Mouse (Mus musculus) layer of hippocampus, postnatal 10 days (tissue): ENCODE data around the gene Fitm2. TPM values are rescaled to one million over a fixed set of nuclear protein-coding genes. Genes with fewer than 3 reads are reported as not detected.

Experiments
- DNase-seq, 2 experiments: peaks; one replicate each; pipeline ENCODE4 v3.0.0; 2021; ENCODE audit warnings: low spot score in 2 of 2
- total RNA-seq, 2 experiments: library from RNA; stranded (reverse); gene quantifications; 2 replicates each; pipeline ENCODE4 v1.2.3; 2021

The Fitm2 gene
- total RNA-seq, 2 experiments from 2014 or later: 17.9 to 18.8 TPM

DNA sequence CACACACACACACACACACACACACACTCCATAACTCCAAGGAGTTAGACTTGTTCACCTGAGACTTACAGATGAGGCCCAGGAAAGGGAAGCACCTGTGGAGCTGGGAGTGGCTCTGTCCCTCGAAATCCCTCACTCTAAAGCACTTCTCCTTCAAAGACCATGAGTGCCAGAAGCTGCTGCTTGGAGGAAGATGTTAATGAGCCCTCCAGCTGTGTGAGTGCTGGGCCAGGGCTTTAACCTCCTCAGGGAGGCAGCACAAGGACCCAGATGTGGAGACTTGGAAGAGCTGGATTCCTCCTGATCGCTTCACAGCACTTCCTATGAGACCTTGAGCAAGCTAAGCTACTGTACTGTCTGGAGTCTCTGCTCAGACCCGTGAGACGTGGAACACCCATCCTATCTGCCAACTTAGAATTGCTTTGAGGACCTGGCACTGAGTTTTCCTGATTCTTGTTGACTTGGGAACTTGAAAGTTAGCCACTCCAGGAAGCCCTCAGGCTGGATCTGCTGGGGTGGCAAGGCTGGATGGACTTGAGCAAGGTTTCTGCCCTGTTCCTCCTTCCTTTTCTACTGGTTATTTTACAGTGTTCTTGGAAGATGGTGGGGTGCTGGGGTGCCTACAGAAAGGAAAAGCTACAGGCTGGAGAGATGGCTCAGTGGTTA lies 44.0 kb downstream of the Fitm2 start:
- DNase-seq: no peak

DNA sequence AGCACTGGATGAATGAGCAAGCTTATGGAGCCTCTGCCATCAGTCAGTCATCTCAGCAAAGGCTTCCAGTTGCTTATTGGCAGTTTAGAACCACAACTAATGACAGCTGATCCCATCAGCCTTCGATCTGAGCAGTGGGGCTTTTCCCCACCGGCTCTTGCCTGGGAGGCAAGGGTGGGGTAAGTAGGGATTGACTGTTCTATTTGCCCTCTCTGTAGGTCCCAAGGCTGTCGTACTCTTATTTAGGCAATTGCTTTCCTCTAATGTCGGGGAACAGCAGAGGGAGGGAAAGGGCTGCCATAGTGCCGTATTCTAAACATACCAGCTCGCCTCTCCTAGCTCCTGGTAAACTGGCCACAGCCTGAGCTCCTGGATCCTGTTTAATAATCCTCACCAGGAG lies 47.8 kb downstream of the Fitm2 start, which contains the start of gene Oser1:
TSS of gene Oser1 (minus strand) at position 101 of the 400 bp plus-strand sequence.
- DNase-seq: no peak

DNA sequence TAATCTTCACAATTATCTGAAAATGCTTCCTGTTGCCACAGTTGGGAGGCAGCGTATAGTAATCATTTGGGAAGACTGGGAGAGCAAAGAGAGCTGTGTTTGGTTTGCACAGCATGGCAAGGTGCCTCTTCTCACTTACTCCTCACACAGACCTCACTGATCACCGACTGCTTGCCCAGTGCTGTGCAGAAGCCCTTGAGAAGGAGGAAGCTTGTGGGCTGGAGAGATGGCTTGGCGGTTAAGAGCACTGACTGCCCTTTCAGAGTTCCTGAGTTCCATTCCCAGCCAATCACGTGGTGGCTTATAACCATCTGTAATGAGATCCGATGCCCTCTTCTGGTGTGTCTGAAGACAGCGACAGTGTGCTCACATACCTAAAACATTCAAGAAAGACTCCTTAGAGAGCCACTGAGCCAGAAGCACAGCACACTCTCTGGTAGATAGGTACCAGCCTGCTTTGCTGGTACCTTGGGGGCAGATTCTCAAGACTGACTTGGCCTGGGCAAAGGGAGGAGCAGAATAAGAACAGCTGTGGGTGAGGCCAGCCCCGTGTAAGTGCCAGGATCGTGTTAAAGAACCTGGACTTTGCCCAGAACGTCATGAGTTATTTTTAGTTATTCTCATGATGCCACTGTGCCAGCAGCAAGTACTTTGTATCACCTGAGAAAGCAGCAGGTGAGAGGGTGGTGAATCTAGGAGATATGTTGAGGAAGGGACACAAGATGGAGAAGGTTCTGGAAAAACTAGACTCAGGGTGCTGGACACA lies 49.4 kb downstream of the Fitm2 start:
- no peak for DNase-seq

DNA sequence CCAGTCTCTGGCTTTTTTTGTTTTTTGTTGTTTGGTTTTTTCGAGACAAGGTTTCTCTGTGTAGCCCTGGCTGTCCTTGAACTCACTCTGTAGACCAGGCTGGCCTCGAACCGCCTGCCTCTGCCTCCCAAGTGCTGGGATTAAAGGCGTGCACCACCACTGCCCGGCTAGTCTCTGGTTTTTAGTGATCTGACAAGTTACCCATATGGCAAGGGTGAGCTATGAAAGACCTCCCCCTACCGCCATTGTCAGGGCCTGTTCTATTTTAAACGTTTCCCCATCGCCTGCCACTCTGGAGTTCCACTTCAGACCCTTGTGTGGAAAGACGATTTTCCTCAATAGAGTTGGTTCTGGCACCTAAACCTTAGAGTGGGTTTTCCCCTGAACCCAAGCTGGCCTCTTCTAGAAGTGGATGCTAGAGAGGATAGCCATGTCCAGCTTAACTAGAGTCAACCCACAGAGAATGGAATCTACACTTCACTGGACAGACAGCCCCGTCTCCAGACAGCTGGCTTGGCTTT lies 52.0 kb downstream of the Fitm2 start:
- DNase-seq: no peak

DNA sequence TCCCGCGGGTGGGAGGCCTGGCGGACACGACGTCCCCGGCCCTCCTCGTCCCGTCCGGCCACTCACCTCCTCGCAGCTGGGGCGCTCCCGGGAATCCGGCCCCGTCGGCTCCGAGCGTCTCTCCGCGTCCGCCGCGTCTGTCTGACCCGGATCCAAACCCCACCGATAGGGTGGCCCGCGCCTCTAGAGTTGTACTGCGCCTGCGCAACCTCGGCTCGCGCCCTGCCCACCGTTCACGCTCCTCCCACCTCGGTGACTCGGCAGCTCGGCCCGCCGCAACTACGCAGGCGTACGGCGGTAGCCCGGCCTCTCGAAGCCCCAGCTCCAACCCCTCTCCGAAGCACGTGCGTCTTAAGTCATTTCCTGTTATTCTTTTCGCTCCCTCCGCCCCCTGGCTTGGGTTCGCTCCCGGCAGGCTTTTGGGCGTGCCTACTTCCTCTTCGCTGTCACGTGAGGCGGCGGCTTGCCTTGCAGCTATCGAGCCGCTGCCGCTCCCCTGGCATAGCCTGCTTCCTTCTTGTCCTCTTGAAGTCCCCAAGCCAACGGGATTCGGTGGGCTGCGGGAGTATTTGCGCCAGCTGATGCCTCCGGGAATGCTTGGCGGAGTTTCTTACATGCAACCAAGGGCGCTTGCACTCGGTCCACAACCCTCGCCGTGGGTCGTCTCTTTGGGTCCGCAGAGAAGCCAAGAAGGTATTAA lies 52.9 kb downstream of the Fitm2 start:
- peak; percentile 99 for DNase-seq

DNA sequence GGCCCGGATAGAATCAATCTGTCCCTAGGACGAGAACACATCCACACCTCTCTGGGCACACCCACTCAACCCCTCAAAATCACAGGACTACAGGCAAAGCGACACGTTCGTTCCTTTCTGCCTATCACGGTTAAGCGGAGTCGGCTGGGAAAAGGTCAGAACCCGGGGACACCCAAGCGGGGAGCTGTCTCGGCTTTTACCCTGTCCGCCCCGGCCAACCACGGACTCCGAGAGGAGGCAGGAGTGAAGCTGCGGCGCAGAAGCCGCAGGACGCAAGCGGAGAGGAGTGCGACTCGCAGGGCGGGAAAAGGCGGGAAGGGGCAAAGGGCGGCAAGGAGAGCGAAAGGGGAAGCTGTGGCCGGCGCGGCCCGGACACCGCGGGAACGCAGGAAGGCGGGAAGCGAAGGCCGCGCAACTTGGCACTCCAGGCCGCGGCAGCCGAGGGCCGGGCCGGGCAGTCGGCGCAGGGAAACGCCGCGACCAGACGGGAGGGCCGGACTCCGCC lies 53.5 kb downstream of the Fitm2 start:
- DNase-seq: no peak

DNA sequence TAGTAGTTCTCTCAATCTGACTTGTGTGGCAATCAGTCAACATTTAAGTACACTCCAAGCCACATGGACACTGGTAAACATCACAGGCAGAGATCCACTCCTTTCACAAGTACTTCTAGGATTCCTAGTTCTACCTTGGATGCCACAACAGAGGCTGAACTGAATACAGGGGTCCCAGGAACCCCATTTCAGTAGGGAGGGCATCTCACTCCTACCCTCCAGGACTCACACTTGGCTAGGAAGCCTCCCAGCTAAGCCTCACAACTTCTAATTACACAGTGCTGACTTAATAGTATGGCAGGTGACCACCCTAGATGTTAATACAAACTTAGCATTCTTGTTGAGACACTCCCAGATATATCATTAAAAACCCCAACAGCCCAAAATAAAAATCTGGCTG lies 54.6 kb downstream of the Fitm2 start:
- DNase-seq: no peak

DNA sequence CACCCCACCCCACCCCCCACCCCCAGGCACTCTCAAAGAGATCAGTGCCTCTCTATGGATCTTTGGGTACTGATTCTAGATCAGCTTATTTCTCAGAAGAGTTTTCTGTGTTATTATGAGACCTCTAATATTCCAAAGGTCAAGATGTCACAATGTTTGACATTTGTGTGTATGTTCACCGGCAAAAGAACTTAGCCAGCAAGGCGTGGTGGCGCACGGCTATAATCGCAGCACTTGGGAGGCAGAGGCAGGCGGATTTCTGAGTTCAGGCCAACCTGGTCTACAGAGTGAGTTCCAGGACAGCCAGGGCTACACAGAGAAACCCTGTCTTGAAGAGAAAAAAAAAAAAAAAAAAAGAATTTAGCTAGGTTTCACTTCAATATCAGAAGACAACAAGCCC lies 55.4 kb downstream of the Fitm2 start:
- DNase-seq: no peak

Other genes with a start within 250 kb of the Fitm2 start
- 1 to 10 TPM in 1 of 2 experiments, under 1 TPM in 1; 0.78 to 1.0 TPM for gene Jph2, start 74.6 kb downstream of the Fitm2 start, total RNA-seq
- gene Oser1, start 47.9 kb downstream of the Fitm2 start, total RNA-seq: 10 to 100 TPM; 16.7 to 18.8 TPM
- 100 to 1,000 TPM in 1 of 2 experiments, 10 to 100 TPM in 1; 89.7 to 103 TPM for gene Gdap1l1, start 34.2 kb downstream of the Fitm2 start, total RNA-seq
- gene R3hdml, start 19.7 kb upstream of the Fitm2 start, total RNA-seq: under 1 TPM; 0.51 to 0.55 TPM
- gene Hnf4a, start 34.2 kb upstream of the Fitm2 start, total RNA-seq: not detected
- gene Ttpal, start 129.7 kb upstream of the Fitm2 start, total RNA-seq: 10 to 100 TPM; 51.4 to 51.8 TPM
- 100 to 1,000 TPM; 168 to 196 TPM for gene Serinc3, start 172.5 kb upstream of the Fitm2 start, total RNA-seq
- 10 to 100 TPM; 75.4 to 87.8 TPM for gene Pkig, start 185.8 kb upstream of the Fitm2 start, total RNA-seq